Mouse (Mus musculus): ENCODE measurements around the gene Exoc3l2.

Exoc3l2 gene

DNA sequence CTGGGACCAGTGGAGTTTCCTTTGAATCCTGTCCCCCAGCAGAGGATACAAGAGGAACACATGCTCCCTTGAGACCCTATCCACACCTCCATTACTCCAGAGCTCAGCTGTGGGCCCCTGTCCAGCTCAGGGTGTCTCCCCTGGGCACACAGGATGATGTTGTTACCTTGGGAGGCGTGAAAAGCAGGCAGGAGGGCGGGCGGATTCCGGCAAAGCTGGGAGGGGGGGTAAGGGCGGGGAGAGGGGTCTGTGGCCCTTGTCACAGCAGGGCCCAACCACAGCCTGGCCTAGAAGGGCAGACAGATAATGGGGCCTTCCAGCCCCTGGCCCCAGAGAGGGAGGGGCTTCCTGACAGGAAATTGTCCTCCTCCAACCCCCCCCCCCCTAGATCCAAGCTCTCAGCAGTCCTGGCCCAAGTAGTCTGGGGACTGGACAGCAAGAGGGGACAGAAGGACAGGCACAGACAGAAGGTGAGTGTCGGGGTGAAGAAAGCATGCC is at the start of gene Exoc3l2:
TSS of gene Exoc3l2 (plus strand) at position 448 of the 498 bp plus-strand sequence.
- DNase-seq (ENCODE audit: low spot score in 2 of 2), result no peak

DNA sequence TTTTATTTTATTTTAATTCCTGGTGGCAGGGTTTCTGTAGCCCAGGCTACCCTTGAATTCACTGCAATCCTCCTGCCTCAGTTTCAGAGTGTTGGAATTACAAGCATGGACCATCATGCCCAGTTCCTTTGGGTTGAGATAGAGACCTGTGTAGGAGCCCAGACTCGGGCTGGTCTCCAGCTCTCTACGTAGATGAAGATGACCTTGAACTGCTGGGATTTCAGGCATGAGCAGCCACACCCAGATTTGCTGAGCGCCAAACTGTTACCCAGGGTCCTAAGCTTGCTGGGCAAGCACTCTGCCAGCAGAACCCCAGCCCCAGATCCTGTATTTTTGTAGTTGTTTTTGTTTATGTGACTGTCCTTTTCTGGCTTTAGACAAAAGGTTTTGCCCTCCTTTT is 49.6 kb upstream of the Exoc3l2 start:
- DNase-seq (ENCODE audit: low spot score in 2 of 2), result no peak

DNA sequence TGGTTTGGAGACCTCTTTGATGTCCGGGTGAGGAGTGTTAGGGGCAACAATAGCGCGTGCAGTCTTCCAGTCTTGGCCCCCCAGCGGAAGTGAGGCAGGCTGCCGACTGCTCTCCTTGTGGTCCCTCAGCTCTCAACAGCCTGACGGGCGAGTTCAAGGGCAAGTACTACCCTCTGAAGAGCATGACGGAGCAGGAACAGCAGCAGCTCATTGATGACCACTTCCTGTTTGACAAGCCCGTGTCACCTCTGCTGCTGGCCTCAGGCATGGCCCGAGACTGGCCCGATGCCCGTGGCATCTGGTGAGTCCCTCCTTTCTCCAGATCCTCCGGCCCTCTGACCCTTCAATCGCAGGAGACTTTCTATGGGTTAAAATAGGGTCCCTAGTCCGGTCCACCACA is 46.5 kb upstream of the Exoc3l2 start:
- DNase-seq (ENCODE audit: low spot score in 2 of 2), result no peak

DNA sequence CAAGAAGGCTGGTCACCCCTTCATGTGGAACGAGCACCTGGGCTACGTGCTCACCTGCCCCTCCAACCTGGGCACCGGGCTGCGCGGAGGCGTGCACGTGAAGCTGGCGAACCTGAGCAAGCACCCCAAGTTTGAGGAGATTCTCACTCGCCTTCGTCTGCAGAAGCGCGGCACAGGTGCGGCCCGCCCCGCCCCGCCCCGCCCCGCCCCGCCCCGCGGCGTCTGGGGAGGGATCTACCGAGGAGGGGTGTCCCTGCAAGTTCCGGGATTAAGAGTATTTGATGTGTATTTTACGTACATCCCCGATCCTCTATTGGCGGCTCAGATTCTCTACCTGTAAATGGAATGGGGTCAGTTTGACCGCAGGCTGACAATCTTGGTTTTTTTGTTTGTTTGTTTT is 43.0 kb upstream of the Exoc3l2 start:
- DNase-seq (ENCODE audit: low spot score in 2 of 2), result no peak

DNA sequence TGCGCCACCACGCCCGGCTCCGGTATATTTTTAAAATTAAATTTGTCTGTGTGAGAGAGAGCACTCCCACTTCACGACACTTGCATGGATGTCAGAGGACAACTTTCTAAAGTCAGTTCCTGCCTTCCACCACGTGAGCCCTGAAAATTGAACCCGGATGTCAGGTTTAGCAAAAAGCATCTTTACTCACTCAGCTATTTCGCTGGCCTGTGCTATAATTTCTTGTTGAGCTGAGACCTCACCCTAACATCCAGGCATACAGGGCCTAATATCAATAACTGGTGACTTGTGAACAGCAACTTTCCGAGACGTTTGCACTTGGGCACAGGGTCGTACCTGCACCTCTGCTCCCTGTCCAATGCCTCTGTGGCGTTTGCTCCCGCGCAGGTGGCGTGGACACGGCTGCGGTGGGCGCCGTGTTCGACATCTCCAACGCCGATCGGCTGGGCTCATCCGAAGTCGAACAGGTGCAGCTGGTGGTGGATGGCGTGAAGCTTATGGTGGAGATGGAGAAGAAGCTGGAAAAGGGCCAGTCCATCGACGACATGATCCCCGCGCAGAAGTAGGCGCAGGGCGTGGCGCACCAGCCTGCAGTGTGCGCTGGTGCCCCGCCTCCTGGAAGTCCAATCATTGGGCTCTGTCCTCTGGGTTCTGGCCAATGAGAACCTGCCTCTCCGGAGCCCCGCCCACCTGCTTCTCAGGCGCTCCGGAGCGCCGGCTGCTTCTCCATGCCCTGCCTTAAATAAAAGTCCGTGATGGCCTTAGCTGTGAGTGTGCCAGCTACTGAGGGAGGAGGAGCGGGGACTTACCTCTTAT is 42.1 kb upstream of the Exoc3l2 start:
- DNase-seq (ENCODE audit: low spot score in 2 of 2), result peak; percentile 88 to 89

DNA sequence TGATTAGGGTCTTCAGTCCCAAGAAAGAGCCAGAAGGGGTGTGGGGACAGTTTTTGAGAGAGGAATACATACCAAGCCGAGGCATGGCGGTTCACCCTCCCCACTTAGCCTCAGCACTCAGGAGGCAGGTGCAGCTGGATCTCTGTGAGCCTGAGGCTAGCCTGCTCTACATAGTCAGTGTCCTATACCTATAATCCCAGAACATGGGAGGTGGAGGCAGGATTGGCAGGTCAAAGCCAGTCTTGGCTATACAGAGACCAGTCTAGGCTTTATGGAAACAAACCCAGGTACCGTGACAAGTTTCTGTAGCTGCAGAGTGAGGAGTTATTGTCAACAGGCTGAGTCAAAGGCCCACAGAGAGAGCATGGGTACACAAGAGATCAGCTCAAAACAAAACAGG is 40.0 kb upstream of the Exoc3l2 start:
- no peak for DNase-seq (ENCODE audit: low spot score in 2 of 2)

DNA sequence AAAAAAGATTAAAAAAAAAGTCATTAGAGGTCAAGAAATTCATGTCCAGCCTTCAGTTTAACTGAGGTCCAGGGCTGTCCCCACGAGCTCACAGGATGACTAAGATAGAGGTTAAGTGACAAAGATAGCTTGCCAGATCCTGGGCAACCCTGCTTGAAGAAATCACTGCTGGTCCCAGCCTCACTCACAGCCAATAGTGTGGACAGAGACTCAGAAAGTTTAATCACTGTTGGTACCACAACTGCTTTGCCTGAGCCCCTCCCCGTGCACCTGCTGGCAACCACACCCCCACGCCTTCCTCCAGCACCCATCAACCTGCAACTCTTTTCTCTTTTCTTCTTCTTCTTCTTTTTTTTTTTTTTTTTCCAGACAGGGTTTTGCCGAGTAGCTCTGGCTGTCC is 39.1 kb upstream of the Exoc3l2 start:
- no peak for DNase-seq (ENCODE audit: low spot score in 2 of 2)

DNA sequence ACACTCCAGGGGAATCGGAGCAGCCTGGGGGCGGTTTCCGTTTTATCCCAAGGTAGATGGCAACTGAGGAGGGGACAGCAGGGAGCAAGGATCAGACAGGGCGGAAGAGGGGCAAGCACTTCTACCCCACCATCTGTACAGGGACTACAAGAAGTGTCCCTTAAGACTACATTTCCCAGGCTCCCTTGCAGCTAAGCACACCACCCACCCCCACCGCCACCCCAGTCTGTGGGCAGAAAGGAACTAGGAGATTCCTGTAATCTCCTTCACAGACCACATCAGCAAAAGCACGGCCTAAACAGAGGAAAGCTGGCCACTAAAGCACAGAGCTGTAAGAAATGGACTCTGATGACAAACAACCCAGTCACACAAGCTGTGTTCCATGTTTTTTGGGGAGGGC is 36.8 kb upstream of the Exoc3l2 start:
- peak; percentile 40 to 63 for DNase-seq (ENCODE audit: low spot score in 2 of 2)

DNA sequence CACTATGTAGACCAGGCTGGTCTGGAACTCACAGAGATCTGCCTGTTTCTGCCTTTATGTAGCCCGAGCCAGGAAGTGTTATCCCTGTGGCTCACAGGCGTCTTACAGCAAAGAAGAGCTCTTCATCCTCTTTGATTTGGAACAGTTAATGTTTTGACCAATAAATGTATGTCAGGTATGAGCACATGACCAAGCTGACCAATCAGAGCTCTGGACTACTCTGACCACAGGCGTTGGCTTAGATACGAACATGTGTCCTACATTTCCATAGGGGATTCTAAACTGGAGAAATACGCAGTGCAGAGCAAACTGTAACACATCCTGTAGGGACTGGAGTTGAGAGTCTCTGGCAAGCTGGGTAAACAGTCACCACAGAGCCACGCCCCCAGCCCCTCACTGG is 36.2 kb upstream of the Exoc3l2 start:
- DNase-seq (ENCODE audit: low spot score in 2 of 2), result no peak

DNA sequence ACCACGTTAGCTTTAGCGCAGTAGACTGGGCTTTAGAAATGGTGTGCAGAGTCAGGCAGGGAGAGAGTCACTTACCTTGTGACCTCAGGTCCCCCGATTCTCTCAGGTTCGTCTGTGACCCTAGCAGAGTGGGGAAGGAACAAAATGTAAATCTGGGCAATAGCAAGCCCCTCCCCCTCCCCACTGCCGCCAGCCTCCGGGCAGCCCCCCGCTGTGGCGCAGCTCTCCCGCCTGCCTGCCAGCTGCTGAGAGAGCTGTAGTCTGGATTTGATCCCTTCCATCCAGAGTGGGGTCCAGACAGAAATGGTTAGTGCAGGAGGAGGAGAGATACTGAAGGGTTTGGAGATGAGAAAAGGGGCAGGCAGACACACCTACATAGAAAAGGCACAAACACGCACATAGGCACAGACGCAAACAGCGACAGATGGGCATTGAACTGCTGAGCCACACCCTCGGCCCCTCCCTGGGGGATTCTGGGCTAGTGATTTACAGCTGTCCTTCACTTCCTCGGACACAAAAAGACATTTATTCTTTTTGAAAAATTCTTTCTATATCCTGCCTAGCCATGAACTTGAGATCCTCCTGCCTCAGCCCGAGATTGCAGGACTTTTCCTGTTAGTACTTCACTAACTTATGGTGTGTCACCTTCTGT is 35.0 kb upstream of the Exoc3l2 start:
- no peak for DNase-seq (ENCODE audit: low spot score in 2 of 2)

DNA sequence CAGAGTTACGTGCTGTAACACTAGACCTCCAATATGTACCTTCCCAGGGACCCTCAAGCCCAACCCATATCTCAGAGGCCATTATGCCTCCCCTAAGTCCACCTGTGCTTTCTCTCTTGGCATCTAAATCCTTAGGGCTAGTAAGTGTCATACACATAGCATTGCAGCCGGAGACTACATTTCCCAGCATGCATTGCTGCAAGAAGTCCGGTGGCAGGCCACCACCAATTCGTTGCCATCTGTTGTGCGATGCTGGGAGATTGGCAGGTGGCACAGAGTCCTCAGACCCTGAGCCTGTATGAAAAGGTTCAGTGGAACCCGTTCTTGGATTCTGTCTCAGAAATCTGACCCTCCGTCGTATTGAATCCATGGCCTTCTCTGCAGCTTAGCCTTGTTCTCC is 33.4 kb upstream of the Exoc3l2 start:
- no peak for DNase-seq (ENCODE audit: low spot score in 2 of 2)

DNA sequence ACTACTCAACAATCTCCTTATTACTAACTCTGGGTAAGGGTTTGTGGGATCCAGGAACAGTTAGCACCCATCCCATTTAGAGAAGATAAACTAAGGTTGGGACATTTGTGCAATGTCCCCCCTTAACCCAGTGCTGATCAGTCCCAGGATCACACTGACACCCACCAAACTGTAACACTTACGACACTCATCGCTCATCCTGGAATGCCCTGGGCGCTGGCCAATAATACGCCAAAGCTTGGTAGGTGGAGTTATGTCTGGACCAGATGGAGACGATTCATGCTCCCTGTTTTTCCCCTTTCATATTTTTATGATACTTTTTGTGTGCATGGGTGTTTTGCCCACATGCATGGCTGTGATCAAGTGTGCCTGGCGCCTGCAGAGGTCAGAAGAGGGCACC is 32.7 kb upstream of the Exoc3l2 start:
- DNase-seq (ENCODE audit: low spot score in 2 of 2), result no peak

DNA sequence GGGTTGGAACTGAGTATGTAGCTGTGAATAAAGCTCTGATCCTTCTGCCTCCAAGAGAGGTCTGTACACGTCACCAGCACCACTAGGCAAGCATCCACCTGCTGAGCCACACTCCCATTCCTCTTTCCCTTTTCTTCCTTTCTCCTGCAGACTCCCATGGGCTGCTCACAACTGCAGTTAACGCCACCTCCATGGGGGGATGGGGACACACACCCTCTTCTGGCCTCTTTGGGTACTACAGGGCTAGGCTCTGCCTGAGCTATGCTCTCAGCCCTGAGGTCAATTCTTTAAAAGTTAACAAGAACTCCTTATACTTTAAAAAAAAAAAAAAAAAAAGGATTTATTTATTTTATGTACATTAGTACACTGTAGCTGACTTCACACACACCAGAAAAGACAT is 30.7 kb upstream of the Exoc3l2 start:
- DNase-seq (ENCODE audit: low spot score in 2 of 2), result no peak

DNA sequence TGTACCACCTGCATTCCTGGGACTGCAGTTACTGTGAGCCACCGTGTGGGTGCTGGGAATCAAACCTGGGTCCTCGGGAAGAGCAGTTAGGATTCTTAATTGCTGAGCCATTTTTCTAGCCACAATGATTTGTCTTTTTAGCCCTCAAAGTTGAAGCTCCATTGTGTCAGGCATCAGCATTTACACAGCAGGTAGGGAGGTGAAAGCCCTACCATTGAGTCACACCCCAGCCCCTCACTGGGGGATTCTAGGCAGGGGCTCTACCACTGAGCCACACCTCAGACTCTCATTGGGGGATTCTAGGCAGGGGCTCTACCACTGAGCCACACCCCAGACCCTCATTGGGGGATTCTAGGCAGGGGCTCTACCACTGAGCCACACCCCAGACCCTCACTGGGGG is 26.9 kb upstream of the Exoc3l2 start:
- DNase-seq (ENCODE audit: low spot score in 2 of 2), result no peak

DNA sequence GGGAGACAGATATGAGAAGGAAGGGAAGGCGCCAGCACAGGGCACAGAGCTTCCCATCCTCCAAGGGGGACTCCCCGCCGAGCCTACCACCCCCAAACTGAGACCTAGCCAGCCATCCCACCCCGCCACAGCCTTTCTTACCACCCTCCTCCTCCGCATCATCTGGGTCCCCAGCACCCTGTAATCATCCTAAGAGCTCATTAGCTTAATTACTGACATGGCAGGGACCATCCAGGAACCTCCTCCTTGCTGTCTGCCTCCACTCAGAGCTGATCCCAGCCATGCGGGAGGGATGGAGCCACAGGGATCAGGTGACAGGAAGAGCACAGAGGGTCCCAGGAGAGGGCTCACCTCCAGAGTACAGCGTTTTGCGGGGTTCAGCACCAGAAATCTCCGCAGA is 26.1 kb upstream of the Exoc3l2 start:
- DNase-seq (ENCODE audit: low spot score in 2 of 2), result no peak

DNA sequence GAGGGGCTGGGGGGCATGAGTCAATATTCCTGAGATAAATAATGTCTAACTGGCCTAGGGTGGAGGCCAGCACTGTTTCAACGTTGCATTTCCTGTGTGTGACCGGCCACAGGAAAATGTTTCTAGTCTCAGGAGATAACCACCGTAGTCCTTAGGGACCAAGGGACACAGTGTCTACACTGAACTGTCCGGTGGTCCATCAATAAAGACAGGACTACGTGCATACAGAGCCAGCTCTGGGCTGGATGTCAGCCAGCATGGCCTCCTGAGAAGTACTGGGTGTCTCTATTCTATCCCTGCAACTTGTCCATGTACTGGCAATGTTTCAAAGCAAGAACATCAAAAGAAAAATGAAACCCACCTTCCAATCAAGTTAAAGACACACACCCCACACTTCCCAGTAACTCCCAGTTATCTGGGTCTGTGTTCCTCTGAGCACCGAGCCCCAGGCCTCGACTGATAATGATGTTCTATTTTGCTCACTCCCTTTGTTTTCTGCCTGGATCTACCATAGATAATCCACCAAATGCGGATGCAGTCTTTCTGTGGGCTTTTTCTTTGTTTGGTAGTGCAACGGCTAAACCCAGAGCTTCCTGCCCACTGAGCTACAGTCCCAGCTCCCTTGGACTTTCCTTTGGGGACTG is 21.6 kb upstream of the Exoc3l2 start:
- DNase-seq (ENCODE audit: low spot score in 2 of 2), result no peak

DNA sequence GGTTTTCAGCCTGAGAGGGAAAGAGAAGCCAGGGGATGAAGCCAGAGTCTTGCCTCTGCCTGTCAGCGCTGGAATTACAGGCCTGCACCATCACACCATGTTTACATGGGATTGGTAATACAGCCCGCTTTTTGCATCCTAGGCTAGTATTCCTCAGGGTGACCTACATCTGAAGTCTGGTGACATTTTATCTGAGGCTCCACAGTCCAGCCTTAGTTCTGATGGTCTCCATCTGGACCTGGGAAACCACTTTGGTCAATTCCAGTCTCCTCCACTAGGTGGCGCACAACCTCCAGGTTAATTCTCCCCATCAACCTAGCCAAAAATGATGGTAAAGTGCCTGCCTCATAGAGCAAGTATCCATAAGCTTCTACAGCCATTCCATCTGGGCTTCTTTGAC is 19.8 kb upstream of the Exoc3l2 start:
- peak; percentile 92 for DNase-seq (ENCODE audit: low spot score in 2 of 2)

DNA sequence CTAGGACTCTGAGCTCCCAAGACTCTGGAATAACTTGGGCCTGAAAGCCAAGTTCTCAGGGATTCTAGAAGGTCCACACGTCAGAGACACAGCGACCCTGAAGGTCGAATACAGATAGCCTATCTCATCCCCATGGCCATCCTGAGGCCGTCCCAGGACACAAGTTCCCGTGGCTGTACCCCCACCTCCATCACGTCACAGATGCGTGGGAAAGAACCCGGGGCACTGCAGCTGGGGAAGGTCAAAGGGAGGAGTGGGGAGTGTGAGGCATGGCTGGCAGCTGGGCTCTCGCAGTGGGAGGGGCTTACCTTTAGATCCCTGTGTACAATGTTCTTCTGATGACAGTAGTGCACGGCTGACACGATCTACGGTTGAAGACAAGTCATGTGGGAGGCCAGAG is 18.3 kb upstream of the Exoc3l2 start:
- no peak for DNase-seq (ENCODE audit: low spot score in 2 of 2)

DNA sequence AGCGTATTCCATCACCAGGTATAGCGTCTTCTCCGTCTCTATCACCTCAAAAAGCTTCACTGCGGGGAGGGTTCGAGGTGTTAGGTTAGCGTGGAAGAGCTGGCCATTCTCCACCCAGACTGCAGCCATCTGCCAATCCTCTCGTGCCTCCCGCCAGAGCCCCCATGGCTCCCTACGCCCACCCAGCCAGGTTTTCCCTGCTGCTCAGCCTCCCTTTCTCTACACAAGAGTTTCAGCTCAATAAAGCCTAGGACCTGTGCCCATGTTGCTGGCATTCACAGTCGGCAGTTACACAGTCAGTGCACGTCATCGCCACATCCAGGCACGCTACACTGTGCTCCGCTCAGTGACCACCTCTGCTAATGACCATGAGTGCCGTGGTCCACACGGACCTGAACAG is 15.4 kb upstream of the Exoc3l2 start:
- DNase-seq (ENCODE audit: low spot score in 2 of 2), result no peak

DNA sequence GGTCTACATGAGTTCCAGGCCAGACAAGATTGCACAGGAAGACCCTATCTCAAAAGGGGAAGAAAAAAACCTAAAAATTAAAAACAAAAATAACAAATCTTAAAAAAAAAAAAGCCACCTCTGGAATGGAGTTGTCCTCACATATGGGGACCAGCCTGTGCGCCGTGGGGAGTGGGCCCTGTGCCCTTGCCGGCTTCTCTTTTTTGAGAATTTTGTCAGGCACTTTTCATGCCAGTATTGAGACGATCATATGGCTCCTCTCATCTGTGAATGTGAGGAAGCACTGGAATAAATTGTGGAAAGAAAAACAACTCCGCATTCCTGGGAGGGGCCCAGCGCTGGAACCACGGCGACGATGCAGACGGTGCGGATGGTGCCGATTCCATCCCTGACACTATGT is 14.0 kb upstream of the Exoc3l2 start:
- no peak for DNase-seq (ENCODE audit: low spot score in 2 of 2)

DNA sequence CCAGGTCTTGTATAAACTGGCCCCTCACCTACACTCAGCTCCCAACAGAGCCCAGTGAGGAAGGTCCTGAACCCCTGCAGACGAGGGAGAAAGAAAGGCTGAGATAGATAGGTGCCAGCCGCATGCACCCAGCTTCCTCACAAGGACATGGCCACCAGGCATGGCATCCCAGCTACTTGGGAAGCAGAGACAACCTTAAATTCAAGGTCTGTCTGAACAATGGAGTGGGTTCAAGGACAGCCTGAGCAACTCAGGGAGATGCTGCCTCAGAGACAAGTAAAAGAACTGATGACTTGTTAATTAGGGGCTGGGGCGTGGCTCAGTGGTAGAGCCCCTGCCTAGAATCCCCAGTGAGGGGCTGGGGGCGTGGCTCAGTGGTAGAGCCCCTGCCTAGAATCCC is 7.9 kb upstream of the Exoc3l2 start:
- DNase-seq (ENCODE audit: low spot score in 2 of 2), result no peak

DNA sequence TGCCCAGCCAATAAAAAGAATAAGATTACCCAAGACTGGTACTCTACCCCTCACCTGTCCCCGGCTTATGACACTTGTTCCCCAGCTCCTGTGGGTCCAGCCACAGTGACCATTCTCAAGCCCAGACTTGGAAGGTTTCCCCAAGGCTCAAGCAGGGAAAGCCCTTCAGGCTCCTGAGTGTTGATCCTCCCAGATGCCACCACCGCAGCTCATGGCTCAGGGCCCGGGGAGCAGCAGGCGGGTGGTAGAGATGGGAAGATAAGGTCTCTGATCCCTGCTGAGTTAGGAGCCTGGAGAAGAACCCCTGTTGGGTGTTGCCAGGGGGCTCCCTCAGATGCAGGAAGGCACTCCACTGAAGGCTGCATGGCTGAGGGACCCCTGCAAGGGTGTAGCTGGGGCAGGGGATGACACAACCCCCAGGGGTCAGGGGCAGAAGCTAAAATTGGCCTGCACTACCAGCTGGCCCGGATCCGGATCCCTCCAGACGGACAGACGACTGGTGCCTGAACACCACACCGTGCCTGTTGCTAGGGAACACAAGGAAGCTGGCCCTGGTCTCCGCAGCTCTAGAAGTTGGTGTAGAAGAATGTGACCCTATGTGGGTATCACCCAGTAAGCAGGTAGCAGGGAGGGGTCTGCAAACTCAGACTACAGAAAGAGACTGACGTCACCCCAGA is 7.2 kb upstream of the Exoc3l2 start:
- DNase-seq (ENCODE audit: low spot score in 2 of 2), result no peak

Measured in right cerebral cortex, adult 2 months (tissue).